Mouse (Mus musculus) ES-E14 (cell line): ENCODE measurements at regions not wholly inside any gene's neighbourhood (a gene's known extent, or its start where the extent isn't known, plus 50 kb on each side); places are given as distances from the start of the nearest gene placed in this dataset.

ENCODE experiments used
- DNase-seq: peaks from one replicate; pipeline ENCODE4 v3.0.0-alpha.2; 2013; ENCODE audit warnings: low read depth, low spot score
- H3K27ac ChIP-seq: 2 replicates; pipeline ENCODE4 v1.5.1; 2012; ENCODE audit warnings: low read depth, mild to moderate bottlenecking, low read length, moderate library complexity, mixed read lengths; ENCODE audit not compliant: poor library complexity, insufficient read depth, severe bottlenecking
- H3K36me3 ChIP-seq: 2 replicates; pipeline ENCODE4 v1.6.1; 2012; ENCODE audit warnings: mild to moderate bottlenecking, low read length, moderate library complexity, mixed read lengths; ENCODE audit not compliant: control insufficient read depth, poor library complexity, insufficient read depth, severe bottlenecking
- H3K4me1 ChIP-seq, 2 experiments: fragments of 150-350 bp in 1 of 2; sonication (generic) in 1 of 2; 2 replicates each; pipeline ENCODE4 v1.6.1; 2012; ENCODE audit warnings: low read length in 2 of 2, mild to moderate bottlenecking in 1 of 2, mixed read lengths in 1 of 2; ENCODE audit not compliant: control insufficient read depth in 2 of 2, insufficient read depth in 2 of 2, poor library complexity in 1 of 2
- H3K4me3 ChIP-seq, 2 experiments: fragments of 150-350 bp in 1 of 2; sonication (generic) in 1 of 2; 2 replicates each; pipeline ENCODE4 v1.5.1; 2012; ENCODE audit warnings: low read length in 2 of 2, low read depth in 1 of 2, mild to moderate bottlenecking in 1 of 2, mixed read lengths in 1 of 2; ENCODE audit not compliant: insufficient read depth in 1 of 2, poor library complexity in 1 of 2, severe bottlenecking in 1 of 2
- H3K9ac ChIP-seq: 2 replicates; pipeline ENCODE4 v1.6.1; 2012; ENCODE audit warnings: low read depth, mild to moderate bottlenecking, low read length, mixed read lengths; ENCODE audit not compliant: poor library complexity, insufficient read depth, severe bottlenecking
- H3K9me3 ChIP-seq: fragments of 150-350 bp; sonication (generic); 2 replicates; pipeline ENCODE4 v1.6.1; 2012; ENCODE audit warnings: low read depth, mild to moderate bottlenecking, low read length; ENCODE audit not compliant: control insufficient read depth, insufficient read depth
- CHD2 ChIP-seq: IDR thresholded peaks from 2 replicates; pipeline ENCODE4 v1.6.1; 2014; ENCODE audit warnings: mild to moderate bottlenecking, low read depth, low read length, inconsistent platforms
- HCFC1 ChIP-seq: IDR thresholded peaks from 2 replicates; pipeline ENCODE4 v1.6.1; 2012; ENCODE audit warnings: low read length, inconsistent platforms, borderline replicate concordance; ENCODE audit not compliant: insufficient read depth
- MAFK ChIP-seq: IDR thresholded peaks from 2 replicates; pipeline ENCODE4 v1.6.1; 2014; ENCODE audit warnings: mild to moderate bottlenecking, low read depth, low read length, inconsistent platforms; ENCODE audit not compliant: insufficient read depth
- ZC3H11A ChIP-seq: IDR thresholded peaks from 2 replicates; pipeline ENCODE4 v1.6.1; 2012; ENCODE audit warnings: low read depth, mild to moderate bottlenecking, inconsistent platforms, low read length, borderline replicate concordance
- ZNF384 ChIP-seq: IDR thresholded peaks from 2 replicates; pipeline ENCODE4 v1.6.1; 2012; ENCODE audit warnings: low read depth, low read length, inconsistent platforms
- in situ Hi-C, 2 experiments: fragments of 600-800 bp; cut with MboI; formaldehyde crosslinking; loops; one replicate each; pipeline ENCODE4 v1.15.1; 2025; ENCODE audit warnings: low sequenced_read_pairs in 2 of 2, inconsistent platforms in 1 of 2; ENCODE audit not compliant: unreplicated experiment in 2 of 2

GRCm38 (mm10) chr8:90082630-90083029 is 265.5 kb downstream of the Tox3 start:
- Histone ChIP-seq H3K36me3 (no peaks in the 10 kb centered on the region), H3K9me3 (no peaks in the 10 kb centered on the region), H3K27ac (no peak overlapping the region), H3K4me1 (no peaks in the 10 kb centered on the region), H3K4me3 (no peak overlapping the region), H3K9ac (no peak overlapping the region)
- DNase-seq, result no peak
- TF ChIP-seq MAFK (no peak), ZNF384 (no peak), ZC3H11A (no peak), HCFC1 (no peak), CHD2 (no peak)
- in situ Hi-C loops, result no loop called here

DNA sequence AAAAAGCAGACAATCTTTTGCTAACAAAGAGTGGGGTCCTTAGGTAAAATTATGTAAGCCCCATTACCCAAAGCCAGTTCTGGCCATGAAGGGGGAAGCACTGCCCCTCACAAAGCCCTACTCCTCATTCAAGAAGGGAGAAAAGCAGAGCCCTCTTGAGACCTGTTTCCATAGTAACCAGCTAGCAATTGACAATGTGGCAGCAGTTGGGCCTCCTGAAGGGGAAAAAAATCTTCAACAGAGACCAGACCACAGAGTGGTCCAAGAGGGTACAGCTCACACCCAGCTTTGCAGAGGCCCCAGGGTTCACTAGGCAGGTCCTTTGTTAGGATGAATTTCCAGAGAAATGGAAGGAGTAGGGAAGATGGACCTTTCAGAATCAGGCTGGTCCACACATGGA is 271.8 kb downstream of the Tox3 start:
- no peaks in the 10 kb centered on the region for H3K36me3 ChIP-seq
- in situ Hi-C loops, result no loop called here
- no peak overlapping the region for H3K4me3 ChIP-seq
- TF ChIP-seq CHD2, result no peak
- no peak overlapping the region for H3K27ac ChIP-seq
- H3K9me3 ChIP-seq, result no peaks in the 10 kb centered on the region
- DNase-seq, result no peak
- H3K9ac ChIP-seq, result no peak overlapping the region
- no peaks in the 10 kb centered on the region for H3K4me1 ChIP-seq

DNA sequence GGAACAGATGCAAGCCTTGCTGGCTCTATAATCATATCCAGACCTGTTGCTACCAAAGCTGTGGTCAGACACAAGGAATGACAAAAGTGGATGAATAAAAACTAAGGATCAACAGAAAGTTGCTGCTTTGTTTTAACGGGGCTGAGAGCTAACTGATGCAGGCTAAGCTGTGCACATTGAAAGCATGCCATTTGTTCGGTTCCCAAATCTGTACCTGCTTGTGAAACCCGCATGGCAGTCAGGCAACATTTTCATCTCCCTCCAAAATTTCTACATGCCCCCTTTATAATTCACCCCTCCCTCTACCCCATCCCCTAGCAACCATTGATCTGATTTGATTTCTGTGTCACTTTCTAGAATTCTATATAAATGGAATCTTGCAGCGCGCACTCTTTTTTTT is 272.3 kb downstream of the Tox3 start:
- in situ Hi-C loops, result no loop called here
- TF ChIP-seq HCFC1 (no peak), ZC3H11A (no peak), ZNF384 (no peak), CHD2 (no peak), MAFK (no peak)
- no peaks in the 10 kb centered on the region for H3K4me1 ChIP-seq
- H3K9ac ChIP-seq, result no peak overlapping the region
- H3K36me3 ChIP-seq, result no peaks in the 10 kb centered on the region
- no peak overlapping the region for H3K27ac ChIP-seq
- H3K4me3 ChIP-seq, result no peak overlapping the region
- no peak for DNase-seq
- H3K9me3 ChIP-seq, result no peaks in the 10 kb centered on the region

DNA sequence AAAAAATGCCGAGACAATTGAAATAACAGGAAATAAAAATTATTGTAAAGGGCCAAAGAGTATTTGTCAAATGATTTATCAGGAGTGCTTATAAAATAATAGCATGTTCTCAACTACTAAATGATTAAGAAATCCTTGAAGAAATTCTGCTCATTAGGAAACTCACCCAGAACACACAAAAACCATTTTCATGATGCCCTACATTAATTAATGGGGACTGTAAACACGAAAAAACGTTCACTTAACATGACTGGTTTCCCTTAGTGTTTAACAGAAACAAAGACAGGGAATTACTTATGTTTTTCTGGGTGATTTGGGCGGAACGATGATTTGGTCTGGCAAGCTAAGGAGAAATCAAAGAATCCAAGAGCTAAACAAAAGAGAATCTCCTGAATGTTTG is 278.1 kb downstream of the Tox3 start:
- H3K9ac ChIP-seq, result no peak overlapping the region
- no peaks in the 10 kb centered on the region for H3K9me3 ChIP-seq
- H3K27ac ChIP-seq, result no peak overlapping the region
- TF ChIP-seq MAFK, result no peak
- TF ChIP-seq HCFC1, result no peak
- TF ChIP-seq ZC3H11A, result no peak
- TF ChIP-seq CHD2, result no peak
- no peak for TF ChIP-seq ZNF384
- DNase-seq, result no peak
- H3K4me3 ChIP-seq, result no peak overlapping the region
- in situ Hi-C loops, result no loop called here
- no peaks in the 10 kb centered on the region for H3K36me3 ChIP-seq
- H3K4me1 ChIP-seq, result no peaks in the 10 kb centered on the region

DNA sequence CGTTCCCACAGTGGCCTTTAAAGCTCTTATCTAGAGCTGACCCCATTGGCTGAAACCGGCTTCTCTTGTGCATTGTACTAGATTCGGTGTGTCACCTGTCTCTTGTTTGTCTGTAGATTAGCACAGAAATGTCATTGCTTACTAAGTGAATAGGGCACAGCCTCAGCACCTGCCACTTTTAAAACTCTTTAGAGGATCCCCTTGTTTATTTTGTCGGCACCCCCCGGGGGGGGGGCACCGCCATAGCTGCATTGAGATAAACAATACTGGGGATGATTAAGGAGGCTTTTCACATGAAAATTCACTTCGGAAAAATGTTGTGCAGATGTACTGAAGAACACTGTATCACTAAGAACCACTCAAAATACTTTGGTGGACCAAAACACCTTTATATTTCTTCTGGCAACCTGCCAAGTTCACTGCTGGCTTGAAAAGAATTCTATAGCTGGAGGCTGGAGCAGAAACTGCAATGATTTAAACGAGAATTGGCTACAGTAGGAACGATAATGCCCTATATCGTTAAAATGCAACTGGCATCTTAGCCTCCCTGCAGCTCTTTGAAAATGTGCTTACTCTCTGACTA is 278.6 kb downstream of the Tox3 start:
- no peak for TF ChIP-seq ZNF384
- no peak for TF ChIP-seq CHD2
- TF ChIP-seq MAFK, result no peak
- no peak for TF ChIP-seq ZC3H11A
- no peak for TF ChIP-seq HCFC1
- H3K4me3 ChIP-seq, result no peak overlapping the region
- no peak for DNase-seq
- no peak overlapping the region for H3K9ac ChIP-seq
- no peaks in the 10 kb centered on the region for H3K9me3 ChIP-seq
- no peaks in the 10 kb centered on the region for H3K4me1 ChIP-seq
- in situ Hi-C loops, result no loop called here
- H3K36me3 ChIP-seq, result no peaks in the 10 kb centered on the region
- no peak overlapping the region for H3K27ac ChIP-seq
